Mouse (Mus musculus) liver, embryonic 14.5 days (tissue): ENCODE results near the gene Clrn3. TPM values are rescaled to one million over a fixed set of nuclear protein-coding genes. Genes with fewer than 3 reads are reported as not detected.

Experiments used
- ATAC-seq: fragments of 200-750 bp; cut with Nextera tagmentation; 2 replicates; pipeline ENCODE4 v1.8.0; 2017; ENCODE audit warnings: moderate number of reproducible peaks, mild to moderate bottlenecking, moderate library complexity; ENCODE audit not compliant: insufficient read depth
- DNase-seq, 3 experiments: peaks; one replicate each; pipeline ENCODE4 v3.0.0-alpha.2; 2012 to 2013; ENCODE audit warnings: low read depth in 3 of 3, low spot score in 3 of 3
- H3K27ac ChIP-seq: fragments of 300-500 bp; sonication (generic); 2 replicates; pipeline ENCODE4 v1.5.1; 2014; ENCODE audit warnings: moderate library complexity, mild to moderate bottlenecking, control low read depth, inconsistent platforms
- H3K27me3 ChIP-seq: fragments of 300-500 bp; sonication (generic); 2 replicates; pipeline ENCODE4 v1.6.1; 2014; ENCODE audit warnings: mild to moderate bottlenecking, low read length, moderate library complexity; ENCODE audit not compliant: control insufficient read depth, insufficient read depth
- H3K36me3 ChIP-seq: fragments of 300-500 bp; sonication (generic); replicated peaks from 2 replicates; pipeline ENCODE4 v1.6.1; 2014; ENCODE audit warnings: low read depth; ENCODE audit not compliant: control insufficient read depth, insufficient read depth
- H3K4me1 ChIP-seq, 2 experiments: fragments of 200-500 bp in 1 of 2; fragments of 300-500 bp in 1 of 2; sonication (generic) in 1 of 2; replicated peaks; 2 replicates each; pipeline ENCODE4 v1.6.1; 2012 to 2014; ENCODE audit warnings: antibody characterized with exemption in 1 of 2, inconsistent platforms in 1 of 2, low read length in 1 of 2; ENCODE audit not compliant: control insufficient read depth in 2 of 2, insufficient read depth in 2 of 2
- H3K4me2 ChIP-seq: fragments of 300-500 bp; sonication (generic); 2 replicates; pipeline ENCODE4 v1.6.1; 2014; ENCODE audit warnings: low read depth, mild to moderate bottlenecking, control low read depth, moderate library complexity
- H3K4me3 ChIP-seq, 2 experiments: fragments of 200-500 bp in 1 of 2; fragments of 300-500 bp in 1 of 2; sonication (generic) in 1 of 2; 2 replicates each; pipeline ENCODE4 v1.5.1; 2012 to 2014; ENCODE audit warnings: low read depth in 2 of 2, low read length in 2 of 2, mild to moderate bottlenecking in 2 of 2, control low read depth in 1 of 2, inconsistent platforms in 1 of 2, moderate library complexity in 1 of 2; ENCODE audit not compliant: insufficient read depth in 1 of 2
- H3K9ac ChIP-seq: fragments of 300-500 bp; sonication (generic); replicated peaks from 2 replicates; pipeline ENCODE4 v1.6.1; 2014; ENCODE audit warnings: mild to moderate bottlenecking, control low read depth, moderate library complexity
- H3K9me3 ChIP-seq: fragments of 300-500 bp; sonication (generic); 2 replicates; pipeline ENCODE4 v1.6.1; 2016; ENCODE audit warnings: low read length, mixed read lengths; ENCODE audit not compliant: control insufficient read depth
- CTCF ChIP-seq: IDR thresholded peaks from 2 replicates; pipeline ENCODE4 v1.5.1; 2016; ENCODE audit warnings: antibody characterized with exemption, low read depth, control low read depth
- EP300 ChIP-seq: IDR thresholded peaks from 2 replicates; pipeline ENCODE4 v1.6.1; 2016; ENCODE audit warnings: antibody characterized with exemption, low read depth
- WGBS: fragments of 180-500 bp; shearing (Covaris S2); extraction: QIAGEN DNeasy Blood & Tissue Kit; methylation state at CpG from one replicate; pipeline ENCODE4 v1.1.7; 2014; ENCODE audit not compliant: insufficient replicate concordance; 5-methylcytosine and 5-hydroxymethylcytosine counted together
- polyA plus RNA-seq, 2 experiments: library from polyadenylated mRNA; depleted of rRNA in 1 of 2; stranded (reverse) in 1 of 2; unstranded in 1 of 2; fragments of >200 nt; fragmentation: Nextera tagmentation in 1 of 2; extraction: Ambion mirVana in 1 of 2; gene quantifications; 2 replicates each; pipeline versions ENCODE4 v1.2.1 to v1.2.3; 2012 to 2014

Clrn3 gene
- polyA plus RNA-seq, 2 experiments, result not detected

GRCm38 (mm10) chr7:135556663-135557402 is 28.4 kb upstream of the Clrn3 start:
- no peak overlapping the region for H3K4me2 ChIP-seq
- no peaks in the 10 kb centered on the region for H3K9me3 ChIP-seq
- H3K4me3 ChIP-seq, result no peak overlapping the region
- peaks cover 0 to 5% of the 10 kb centered on the region in 2 experiments; a peak in 1 of 4 replicates for H3K4me1 ChIP-seq
- H3K36me3 ChIP-seq, result no peaks in the 10 kb centered on the region
- no peaks in the 10 kb centered on the region for H3K27me3 ChIP-seq
- TF ChIP-seq CTCF, result no peak
- no peak for TF ChIP-seq EP300
- 43% methylated on average over 3 of the region's 3 CpGs for WGBS
- H3K9ac ChIP-seq, result no peak overlapping the region
- DNase-seq, result no peak
- ATAC-seq, result no peak
- H3K27ac ChIP-seq, result no peak overlapping the region

- Histone ChIP-seq H3K27ac (no peak overlapping the region), H3K9ac (no peak overlapping the region), H3K9me3 (no peaks in the 10 kb centered on the region), H3K36me3 (no peaks in the 10 kb centered on the region), H3K4me2 (no peak overlapping the region), H3K4me3 (no peak overlapping the region), H3K4me1 (peaks cover 0 to 5% of the 10 kb centered on the region in 2 experiments; a peak in 1 of 4 replicates), H3K27me3 (no peaks in the 10 kb centered on the region)
- DNase-seq (no peak), ATAC-seq (no peak)
- TF ChIP-seq EP300 (no peak), CTCF (no peak)
- WGBS, result 24% methylated on average over 3 of the region's 3 CpGs
These were observed 25.1 kb upstream of the Clrn3 start for GRCm38 (mm10) chr7:135553550-135553949.

DNA sequence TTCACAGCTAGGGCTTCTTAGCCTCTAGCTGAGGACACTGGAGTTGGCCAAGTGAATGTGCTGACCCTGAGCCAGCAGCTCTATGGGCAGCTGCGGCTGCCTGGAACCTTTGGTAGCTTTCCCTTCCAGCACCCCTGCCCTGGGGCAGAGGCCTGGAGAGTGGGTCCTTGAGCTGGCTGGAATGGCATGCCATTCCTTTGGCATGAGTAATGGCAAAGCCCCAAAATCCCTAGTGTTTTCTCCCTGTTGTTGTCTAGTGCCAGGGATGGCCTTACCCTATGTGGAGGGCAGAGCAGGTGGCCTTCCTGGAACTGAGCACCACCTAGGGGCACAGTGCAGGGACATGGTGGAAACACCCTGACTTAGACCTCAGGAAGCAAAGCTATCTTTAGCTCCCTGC is 23.1 kb upstream of the Clrn3 start:
- H3K27me3 ChIP-seq, result no peaks in the 10 kb centered on the region
- H3K27ac ChIP-seq, result no peak overlapping the region
- H3K4me2 ChIP-seq, result no peak overlapping the region
- H3K9ac ChIP-seq, result no peak overlapping the region
- WGBS, result 67% methylated on average over 1 of the region's 1 CpGs
- H3K9me3 ChIP-seq, result no peaks in the 10 kb centered on the region
- no peak overlapping the region for H3K4me3 ChIP-seq
- no peak for DNase-seq
- ATAC-seq, result no peak
- H3K4me1 ChIP-seq, result peaks cover 0 to 5% of the 10 kb centered on the region in 2 experiments; a peak in 1 of 4 replicates
- no peaks in the 10 kb centered on the region for H3K36me3 ChIP-seq
- no peak for TF ChIP-seq CTCF
- no peak for TF ChIP-seq EP300

DNA sequence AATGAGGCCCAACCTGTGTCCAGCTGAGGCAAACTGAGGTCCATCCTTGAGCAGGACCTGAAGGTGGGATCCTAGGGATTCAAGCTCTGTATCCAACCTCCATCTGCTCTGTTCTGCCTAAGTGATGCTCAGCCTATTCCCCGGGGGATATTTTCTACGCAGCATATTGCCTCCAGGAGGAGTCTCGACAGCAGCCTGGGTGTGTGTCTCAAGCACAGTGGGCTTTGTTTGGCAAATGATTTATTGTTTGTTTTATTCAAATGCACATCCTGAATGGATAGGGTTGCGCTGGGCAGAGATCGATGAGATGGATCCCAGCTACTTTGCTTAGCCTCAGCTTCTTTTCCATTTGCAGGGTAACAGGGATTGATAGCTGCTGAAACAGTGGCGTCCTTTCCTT is 20.0 kb upstream of the Clrn3 start:
- peaks cover 0 to 5% of the 10 kb centered on the region in 2 experiments; a peak in 1 of 4 replicates for H3K4me1 ChIP-seq
- H3K4me3 ChIP-seq, result no peak overlapping the region
- H3K36me3 ChIP-seq, result no peaks in the 10 kb centered on the region
- H3K4me2 ChIP-seq, result no peak overlapping the region
- ATAC-seq, result no peak
- no peaks in the 10 kb centered on the region for H3K27me3 ChIP-seq
- TF ChIP-seq EP300 (no peak), CTCF (no peak)
- no peaks in the 10 kb centered on the region for H3K9me3 ChIP-seq
- no peak for DNase-seq
- no peak overlapping the region for H3K9ac ChIP-seq
- no peak overlapping the region for H3K27ac ChIP-seq
- 73% methylated on average over 6 of the region's 6 CpGs for WGBS

DNA sequence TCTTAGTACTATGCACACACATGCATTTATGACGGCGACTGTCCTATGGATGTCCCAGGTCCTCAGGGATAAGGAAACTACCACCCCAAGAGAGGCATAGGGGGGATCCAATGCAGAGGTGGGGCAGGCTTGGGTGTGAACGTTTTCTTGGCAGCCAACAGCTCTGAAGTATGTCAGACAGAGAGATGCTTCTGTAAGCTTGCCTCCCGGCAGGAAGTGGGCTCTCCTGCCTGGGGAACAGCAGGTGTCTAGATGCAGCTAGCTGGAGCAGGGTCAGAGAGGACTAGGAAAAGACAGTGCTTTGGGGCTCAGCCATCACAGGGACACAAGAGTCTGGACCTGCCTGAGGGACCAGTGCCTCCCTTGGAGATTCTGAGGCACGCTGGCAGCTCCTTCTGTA is 18.1 kb upstream of the Clrn3 start:
- H3K9ac ChIP-seq, result no peak overlapping the region
- H3K27me3 ChIP-seq, result no peaks in the 10 kb centered on the region
- H3K9me3 ChIP-seq, result no peaks in the 10 kb centered on the region
- H3K4me1 ChIP-seq, result no peaks in the 10 kb centered on the region
- H3K4me3 ChIP-seq, result no peak overlapping the region
- no peak overlapping the region for H3K27ac ChIP-seq
- H3K4me2 ChIP-seq, result no peak overlapping the region
- H3K36me3 ChIP-seq, result no peaks in the 10 kb centered on the region
- ATAC-seq, result no peak
- no peak for DNase-seq
- WGBS, result 51% methylated on average over 5 of the region's 5 CpGs
- TF ChIP-seq CTCF, result no peak
- TF ChIP-seq EP300, result no peak
